Mouse (Mus musculus) kidney, postnatal 14 days (tissue): ENCODE measurements at regions not wholly inside any gene's neighbourhood (a gene's known extent, or its start where the extent isn't known, plus 50 kb on each side); places are given as distances from the start of the nearest gene placed in this dataset.

Experiments used
- DNase-seq: peaks from one replicate; pipeline ENCODE4 v3.0.0; 2022; ENCODE audit warnings: mixed read lengths

- DNase-seq: no peak
Observed at GRCm38 (mm10) chr11:79762027-79762426, 171.0 kb downstream of the Rab11fip4 start.

- DNase-seq: no peak
Observed at GRCm38 (mm10) chr11:79760533-79760932, 169.5 kb downstream of the Rab11fip4 start.

GRCm38 (mm10) chr11:79758281-79758680, 167.3 kb downstream of the Rab11fip4 start:
- DNase-seq: no peak

- peak; percentile 67 for DNase-seq
Observed at GRCm38 (mm10) chr11:79757513-79758071, 166.6 kb downstream of the Rab11fip4 start.

- DNase-seq: no peak
Observed at GRCm38 (mm10) chr11:79756305-79756846, 165.4 kb downstream of the Rab11fip4 start.

- no peak for DNase-seq
Observed at GRCm38 (mm10) chr11:79753491-79753890, 162.5 kb downstream of the Rab11fip4 start.

- DNase-seq: no peak
Observed at GRCm38 (mm10) chr11:79752717-79753480, 161.9 kb downstream of the Rab11fip4 start.

GRCm38 (mm10) chr11:79751751-79752716, 161.0 kb downstream of the Rab11fip4 start:
- no peak for DNase-seq

- no peak for DNase-seq
Observed at GRCm38 (mm10) chr11:79750943-79751342, 159.9 kb downstream of the Rab11fip4 start.

- no peak for DNase-seq
Observed at GRCm38 (mm10) chr11:79749755-79750434, 158.9 kb downstream of the Rab11fip4 start.

GRCm38 (mm10) chr11:79749141-79749540, 158.1 kb downstream of the Rab11fip4 start:
- no peak for DNase-seq

GRCm38 (mm10) chr11:79748606-79749125, 157.7 kb downstream of the Rab11fip4 start:
- DNase-seq: no peak

- DNase-seq: no peak
Observed at GRCm38 (mm10) chr11:79747801-79748200, 156.8 kb downstream of the Rab11fip4 start.
